Mouse (Mus musculus) inflammation-experienced regulatory T-cells, adult 6 months (primary cell): ENCODE results near the gene Ces1a. TPM values are rescaled to one million over a fixed set of nuclear protein-coding genes. Genes with fewer than 3 reads are reported as not detected.

Experiments
- ATAC-seq: one replicate; pipeline ENCODE4 v1.8.0; 2017
- polyA plus RNA-seq, 3 experiments: library from polyadenylated mRNA; unstranded; fragments of 100-300 nt; shearing (Covaris generic); gene quantifications; one replicate each; pipeline ENCODE4 v1.2.1; 2017

The Ces1a gene
- polyA plus RNA-seq, 3 experiments from 2014 or later, result not detected

- no peak for ATAC-seq
Observed at GRCm38 (mm10) chr8:92984376-92984775, 63.6 kb downstream of the Ces1a start.

DNA sequence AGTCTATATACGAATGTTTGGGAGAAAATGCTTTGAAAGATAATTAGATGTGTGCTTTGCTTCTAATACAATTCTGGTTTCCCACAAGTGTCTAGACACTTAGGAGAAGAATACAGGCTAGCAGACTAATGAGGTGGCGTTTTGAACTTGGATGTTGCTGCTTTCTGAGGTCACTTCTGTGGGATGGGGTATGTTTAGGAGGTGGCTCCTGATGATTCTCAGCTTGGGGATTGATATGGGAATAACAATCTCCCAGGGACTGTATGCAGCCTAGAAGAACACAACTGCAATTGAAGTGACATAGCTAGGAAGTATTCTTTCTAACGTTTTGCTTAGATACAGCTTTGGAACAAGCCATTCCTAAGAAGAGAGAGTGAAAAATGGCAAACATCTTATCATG is 65.5 kb downstream of the Ces1a start:
- no peak for ATAC-seq

DNA sequence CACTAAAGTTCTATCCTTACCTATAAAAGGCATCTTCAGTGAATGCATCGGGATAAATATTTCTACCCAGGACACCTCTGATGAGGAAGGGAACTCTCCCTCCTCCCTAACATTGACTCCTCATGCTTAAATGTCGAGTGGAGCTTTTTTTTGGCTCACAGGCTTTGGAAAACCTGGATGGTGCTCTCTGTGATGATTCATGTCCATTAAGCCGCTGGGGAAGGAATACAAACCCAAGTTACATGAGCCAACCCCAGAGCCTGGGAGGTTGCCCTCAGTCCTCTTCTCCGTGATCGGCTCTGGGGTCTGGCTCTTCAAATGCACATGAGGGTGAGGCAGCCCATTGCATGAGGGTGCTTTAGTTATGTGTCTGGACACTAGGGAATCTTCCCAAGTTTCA is 71.3 kb downstream of the Ces1a start:
- no peak for ATAC-seq

GRCm38 (mm10) chr8:92972949-92973348 is 75.0 kb downstream of the Ces1a start:
- no peak for ATAC-seq

Other genes with a start within 250 kb of the Ces1a start
- not detected for gene Mmp2, start 220.9 kb downstream of the Ces1a start, polyA plus RNA-seq
- under 1 TPM in 2 of 3 experiments, not detected in 1; 0.21 to 0.26 TPM for gene Lpcat2, start 192.9 kb downstream of the Ces1a start, polyA plus RNA-seq
- not detected for gene Capns2, start 146.8 kb downstream of the Ces1a start, polyA plus RNA-seq
- not detected for gene Slc6a2, start 88.1 kb downstream of the Ces1a start, polyA plus RNA-seq
- not detected for gene Ces1b, start 31.8 kb upstream of the Ces1a start, polyA plus RNA-seq
- not detected for gene Ces1c, start 83.1 kb upstream of the Ces1a start, polyA plus RNA-seq
- not detected for gene Ces1d, start 149.6 kb upstream of the Ces1a start, polyA plus RNA-seq
- not detected for gene Ces1e, start 181.4 kb upstream of the Ces1a start, polyA plus RNA-seq
- gene Ces1f, start 231.6 kb upstream of the Ces1a start, polyA plus RNA-seq, result not detected